Mouse (Mus musculus): ENCODE data around the gene Atp5h. TPM values are rescaled to one million over a fixed set of nuclear protein-coding genes. Genes with fewer than 3 reads are reported as not detected.

Atp5h gene
- total and polyA plus RNA-seq, 2 experiments from 2014 or later, result 1,040 to 4,106 TPM

- Histone ChIP-seq H3K36me3 (replicated peaks; ENCODE audit: control insufficient read depth, insufficient read depth, low read length) (no peaks in the 10 kb centered on the region), H3K4me1 (ENCODE audit: control insufficient read depth, insufficient read depth) (peaks cover 10% of the 10 kb centered on the region), H3K4me3 (ENCODE audit: low read depth, low read length) (no peak overlapping the region), H3K4me2 (ENCODE audit: low read depth, low read length) (peak overlapping the region; percentile 98; the same call in 1 of the 2 replicates), H3K9me3 (replicated peaks; ENCODE audit: control insufficient read depth, low read length) (no peaks in the 10 kb centered on the region), H3K9ac (replicated peaks; ENCODE audit: low read depth, low read length) (no peak overlapping the region), H3K27me3 (ENCODE audit: control insufficient read depth, insufficient read depth, low read length) (peaks cover 5% of the 10 kb centered on the region; the same call in 1 of the 2 replicates), H3K27ac (ENCODE audit: low read depth) (peak overlapping the region; percentile 16)
- DNase-seq (ENCODE audit: low spot score) (no peak), ATAC-seq (ENCODE audit: insufficient read depth, low read depth) (no peak)
- TF ChIP-seq EP300 (IDR thresholded peaks at IDR 0.05; ENCODE audit: low read depth), result no peak
- no peak for TF ChIP-seq CTCF (IDR thresholded peaks at IDR 0.05; ENCODE audit: low read depth)
- 52% methylated on average over 16 of the region's 16 CpGs for WGBS
Measured at GRCm38 (mm10) chr11:115383701-115384474, 35.9 kb downstream of the Atp5h start.

DNA sequence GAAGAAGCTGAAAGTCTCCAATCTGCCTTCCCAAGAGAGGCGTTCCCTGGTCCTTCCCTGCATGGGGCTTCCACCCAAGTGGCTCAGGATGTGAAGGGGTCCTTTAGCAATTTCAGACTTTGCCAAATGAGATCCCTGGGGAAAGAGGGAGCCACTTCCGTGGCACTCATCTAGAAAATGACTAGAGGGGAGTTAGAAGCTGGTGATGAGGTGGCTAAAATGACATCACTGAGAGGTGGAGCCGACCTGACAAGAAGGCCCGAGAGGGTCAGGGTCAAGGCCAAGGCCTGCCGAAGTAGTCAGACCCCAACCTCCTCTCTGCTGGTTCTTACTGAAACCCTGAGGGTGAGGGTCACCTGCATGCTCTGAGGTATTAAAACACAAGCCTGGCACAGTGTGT is 36.9 kb downstream of the Atp5h start:
- TF ChIP-seq CTCF (IDR thresholded peaks at IDR 0.05; ENCODE audit: low read depth) (no peak), EP300 (IDR thresholded peaks at IDR 0.05; ENCODE audit: low read depth) (no peak)

GRCm38 (mm10) chr11:115381743-115382539 is 37.8 kb downstream of the Atp5h start, which contains the start of gene Cdr2l:
TSS of gene Cdr2l (plus strand) at chr11:115381916.
- DNase-seq (ENCODE audit: low spot score) (peak; percentile 95), ATAC-seq (ENCODE audit: insufficient read depth, low read depth) (peak; percentile 92)
- no peaks in the 10 kb centered on the region; the same call in 1 of the 2 replicates for H3K9me3 ChIP-seq (replicated peaks; ENCODE audit: control insufficient read depth, low read length)
- H3K36me3 ChIP-seq (replicated peaks; ENCODE audit: control insufficient read depth, insufficient read depth, low read length), result no peaks in the 10 kb centered on the region
- peak within 1 kb of the TSS; percentile 83 for H3K9ac ChIP-seq (replicated peaks; ENCODE audit: low read depth, low read length)
- TF ChIP-seq CTCF (IDR thresholded peaks at IDR 0.05; ENCODE audit: low read depth) (no peak), EP300 (IDR thresholded peaks at IDR 0.05; ENCODE audit: low read depth) (no peak)
- WGBS, result under 1% methylated on average over 45 of the region's 76 CpGs
- peak within 1 kb of the TSS; percentile 73 for H3K27ac ChIP-seq (ENCODE audit: low read depth)
- peak within 1 kb of the TSS; percentile 81 for H3K4me3 ChIP-seq (ENCODE audit: low read depth, low read length)
- peaks cover 5% of the 10 kb centered on the region; the same call in 1 of the 2 replicates for H3K27me3 ChIP-seq (ENCODE audit: control insufficient read depth, insufficient read depth, low read length)
- H3K4me2 ChIP-seq (ENCODE audit: low read depth, low read length), result peak within 1 kb of the TSS; percentile 98
- H3K4me1 ChIP-seq (ENCODE audit: control insufficient read depth, insufficient read depth), result peaks cover 10% of the 10 kb centered on the region

More for the DNA sequence above, 36.9 kb downstream of the Atp5h start:
- Histone ChIP-seq H3K4me2 (ENCODE audit: low read depth, low read length) (peak overlapping the region; percentile 98), H3K36me3 (replicated peaks; ENCODE audit: control insufficient read depth, insufficient read depth, low read length) (no peaks in the 10 kb centered on the region), H3K9ac (replicated peaks; ENCODE audit: low read depth, low read length) (peak overlapping the region; percentile 83; the same call in 1 of the 2 replicates), H3K4me1 (ENCODE audit: control insufficient read depth, insufficient read depth) (peaks cover 10% of the 10 kb centered on the region), H3K27ac (ENCODE audit: low read depth) (no peak overlapping the region), H3K4me3 (ENCODE audit: low read depth, low read length) (peak overlapping the region; percentile 81), H3K9me3 (replicated peaks; ENCODE audit: control insufficient read depth, low read length) (no peaks in the 10 kb centered on the region; the same call in 1 of the 2 replicates), H3K27me3 (ENCODE audit: control insufficient read depth, insufficient read depth, low read length) (peaks cover 5% of the 10 kb centered on the region; the same call in 1 of the 2 replicates)
- ATAC-seq (ENCODE audit: insufficient read depth, low read depth), result no peak
- WGBS, result 35% methylated on average over 5 of the region's 5 CpGs
- no peak for DNase-seq (ENCODE audit: low spot score)

DNA sequence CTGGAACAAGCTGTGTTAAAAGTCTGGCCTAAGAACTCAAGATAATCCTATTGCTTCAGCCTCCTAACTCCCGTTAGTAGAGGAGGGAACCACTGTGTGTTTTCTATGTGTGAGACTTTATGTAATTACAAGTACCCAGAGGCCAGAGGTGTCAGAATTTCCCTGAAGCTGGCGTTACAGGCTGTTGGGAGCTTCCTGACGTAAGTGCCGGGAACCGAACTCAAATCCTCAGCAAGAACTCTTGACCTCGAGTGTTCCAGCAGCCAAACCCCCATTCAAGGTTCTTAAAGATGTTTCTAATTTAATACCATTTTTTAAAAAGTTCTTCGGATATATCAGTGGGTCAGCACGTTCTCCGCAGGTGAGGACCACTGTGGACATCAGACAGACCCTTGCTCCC is 38.5 kb downstream of the Atp5h start:
- Histone ChIP-seq H3K9ac (replicated peaks; ENCODE audit: low read depth, low read length) (no peak overlapping the region), H3K9me3 (replicated peaks; ENCODE audit: control insufficient read depth, low read length) (no peaks in the 10 kb centered on the region; the same call in 1 of the 2 replicates), H3K4me2 (ENCODE audit: low read depth, low read length) (peak overlapping the region; percentile 98), H3K27ac (ENCODE audit: low read depth) (peak overlapping the region; percentile 13), H3K4me3 (ENCODE audit: low read depth, low read length) (peak overlapping the region; percentile 81), H3K36me3 (replicated peaks; ENCODE audit: control insufficient read depth, insufficient read depth, low read length) (no peaks in the 10 kb centered on the region), H3K4me1 (ENCODE audit: control insufficient read depth, insufficient read depth) (peaks cover 10% of the 10 kb centered on the region), H3K27me3 (ENCODE audit: control insufficient read depth, insufficient read depth, low read length) (peaks cover 5% of the 10 kb centered on the region; the same call in 1 of the 2 replicates)
- DNase-seq (ENCODE audit: low spot score) (no peak), ATAC-seq (ENCODE audit: insufficient read depth, low read depth) (no peak)
- 13% methylated on average over 9 of the region's 9 CpGs for WGBS
- TF ChIP-seq CTCF (IDR thresholded peaks at IDR 0.05; ENCODE audit: low read depth) (no peak), EP300 (IDR thresholded peaks at IDR 0.05; ENCODE audit: low read depth) (no peak)

GRCm38 (mm10) chr11:115377854-115378253 is 41.9 kb downstream of the Atp5h start:
- DNase-seq (ENCODE audit: low spot score), result no peak

More at GRCm38 (mm10) chr11:115377854-115378253, 41.9 kb downstream of the Atp5h start:
- WGBS, result 88% methylated on average over 7 of the region's 7 CpGs
- Histone ChIP-seq H3K27me3 (ENCODE audit: control insufficient read depth, insufficient read depth, low read length) (no peaks in the 10 kb centered on the region), H3K4me1 (ENCODE audit: control insufficient read depth, insufficient read depth) (peaks cover 18% of the 10 kb centered on the region), H3K4me2 (ENCODE audit: low read depth, low read length) (no peak overlapping the region), H3K4me3 (ENCODE audit: low read depth, low read length) (no peak overlapping the region), H3K27ac (ENCODE audit: low read depth) (no peak overlapping the region), H3K36me3 (replicated peaks; ENCODE audit: control insufficient read depth, insufficient read depth, low read length) (no peaks in the 10 kb centered on the region), H3K9me3 (replicated peaks; ENCODE audit: control insufficient read depth, low read length) (no peaks in the 10 kb centered on the region; the same call in 1 of the 2 replicates), H3K9ac (replicated peaks; ENCODE audit: low read depth, low read length) (no peak overlapping the region)
- TF ChIP-seq CTCF (IDR thresholded peaks at IDR 0.05; ENCODE audit: low read depth), result no peak
- TF ChIP-seq EP300 (IDR thresholded peaks at IDR 0.05; ENCODE audit: low read depth), result no peak
- ATAC-seq (ENCODE audit: insufficient read depth, low read depth), result no peak
